Comparison of ENCODE assay signal across 10 mouse cellular contexts in genomic region chr14:25420001-25420690, GRCm38 (mm10). TPM values are rescaled to one million over a fixed set of nuclear protein-coding genes. Genes with fewer than 3 reads are reported as not detected.
A peak's percentile ranks its signal among the peaks of the same experiment; 100 is the strongest.
DNase-seq lines count a peak whose midpoint lies in the region; ATAC-seq and TF ChIP-seq lines count a peak whose summit lies in the region.
"Had no signal": no experiment of that assay in that cellular context is flagged by ENCODE, and none has a peak within 500 bp of the region (broad histone marks: within the 10 kb centered on the region; RNA-seq: fewer than 3 reads in every experiment).

No protein-coding gene starts in this region.

- H3K4me1 ChIP-seq in hindbrain, embryonic 10.5 days (replicated peaks), result peaks cover 28% of the 10 kb centered on the region
- H3K4me1 ChIP-seq in hindbrain, embryonic 16.5 days (ENCODE audit: control insufficient read depth, insufficient read depth, low read depth, low read length), result peaks cover 11% of the 10 kb centered on the region
- peaks cover 22% of the 10 kb centered on the region for H3K4me1 ChIP-seq in embryonic facial prominence, embryonic 13.5 days
- peaks cover 14% of the 10 kb centered on the region for H3K4me1 ChIP-seq in hindbrain, embryonic 14.5 days (replicated peaks; ENCODE audit: control insufficient read depth, insufficient read depth, low read length)
- H3K4me1 ChIP-seq in stomach, postnatal 0 days (replicated peaks; ENCODE audit: control insufficient read depth, insufficient read depth), result peaks cover 14% of the 10 kb centered on the region

- H3K4me3 ChIP-seq in hindbrain, embryonic 10.5 days, result no peak overlapping the region
- no peak overlapping the region for H3K4me3 ChIP-seq in hindbrain, embryonic 16.5 days (ENCODE audit: low read length)
- H3K4me3 ChIP-seq in embryonic facial prominence, embryonic 13.5 days, result no peak overlapping the region
- H3K4me3 ChIP-seq in hindbrain, embryonic 14.5 days (replicated peaks; ENCODE audit: low read length), result no peak overlapping the region
- H3K4me3 ChIP-seq in stomach, postnatal 0 days (ENCODE audit: low read depth, low read length), result no peak overlapping the region

- H3K36me3 ChIP-seq in hindbrain, embryonic 10.5 days, result no peaks in the 10 kb centered on the region
- no peaks in the 10 kb centered on the region for H3K36me3 ChIP-seq in hindbrain, embryonic 16.5 days (ENCODE audit: control insufficient read depth, insufficient read depth, low read length)
- H3K36me3 ChIP-seq in embryonic facial prominence, embryonic 13.5 days, result no peaks in the 10 kb centered on the region
- no peaks in the 10 kb centered on the region for H3K36me3 ChIP-seq in hindbrain, embryonic 14.5 days (replicated peaks; ENCODE audit: control insufficient read depth, insufficient read depth)
- no peaks in the 10 kb centered on the region for H3K36me3 ChIP-seq in stomach, postnatal 0 days (ENCODE audit: control insufficient read depth, insufficient read depth, low read length)

- H3K9ac ChIP-seq in hindbrain, embryonic 16.5 days (ENCODE audit: low read depth, low read length), result no peak overlapping the region
- H3K9ac ChIP-seq in embryonic facial prominence, embryonic 13.5 days, result no peak overlapping the region
- H3K9ac ChIP-seq in hindbrain, embryonic 14.5 days, result no peak overlapping the region
- H3K9ac ChIP-seq in stomach, postnatal 0 days (ENCODE audit: low read length), result no peak overlapping the region

- H3K27ac ChIP-seq in hindbrain, embryonic 10.5 days, result peak overlapping the region; percentile 85; the same call in 1 of the 2 replicates
- no peak overlapping the region for H3K27ac ChIP-seq in hindbrain, embryonic 16.5 days (ENCODE audit: low read depth, low read length)
- peak overlapping the region; percentile 22; the same call in 1 of the 2 replicates for H3K27ac ChIP-seq in embryonic facial prominence, embryonic 13.5 days
- peak overlapping the region; percentile 55; the same call in 1 of the 2 replicates for H3K27ac ChIP-seq in hindbrain, embryonic 14.5 days
- no peak overlapping the region; the same call in 1 of the 2 replicates for H3K27ac ChIP-seq in stomach, postnatal 0 days (replicated peaks)

- no peak for TF ChIP-seq EP300 in stomach, postnatal 0 days (optimal IDR thresholded peaks at IDR 0.05)

- peaks cover 9% of the 10 kb centered on the region; the same call in 1 of the 2 replicates for H3K27me3 ChIP-seq in hindbrain, embryonic 10.5 days (ENCODE audit: insufficient read depth, poor library complexity, severe bottlenecking)
- H3K27me3 ChIP-seq in hindbrain, embryonic 16.5 days (replicated peaks; ENCODE audit: control insufficient read depth, insufficient read depth, low read length), result no peaks in the 10 kb centered on the region
- H3K27me3 ChIP-seq in embryonic facial prominence, embryonic 13.5 days, result no peaks in the 10 kb centered on the region
- H3K27me3 ChIP-seq in hindbrain, embryonic 14.5 days (ENCODE audit: control insufficient read depth, insufficient read depth, low read length), result no peaks in the 10 kb centered on the region
- H3K27me3 ChIP-seq in stomach, postnatal 0 days (ENCODE audit: control insufficient read depth, insufficient read depth, low read length), result no peaks in the 10 kb centered on the region

- no peak for DNase-seq in hindbrain, embryonic 10.5 days (ENCODE audit: low spot score)
- DNase-seq in hindbrain, embryonic 14.5 days (ENCODE audit: low spot score), result no peak
- DNase-seq in stomach, postnatal 0 days (ENCODE audit: low spot score), result peak; percentile 45
- DNase-seq in ovary, postnatal 14 days (ENCODE audit: low spot score), result no peak
- DNase-seq: cerebellum, adult 11 months; liver; retina, postnatal 1 day had no signal

- no peak for TF ChIP-seq CTCF in stomach, postnatal 0 days (IDR thresholded peaks at IDR 0.05; ENCODE audit: low read depth)

- 79% methylated on average over 7 of the region's 7 CpGs for WGBS in hindbrain, embryonic 10.5 days
- WGBS in hindbrain, embryonic 16.5 days, result 73% methylated on average over 7 of the region's 7 CpGs
- 52% methylated on average over 7 of the region's 7 CpGs for WGBS in embryonic facial prominence, embryonic 13.5 days
- WGBS in hindbrain, embryonic 14.5 days, result 74% methylated on average over 7 of the region's 7 CpGs
- 72% methylated on average over 7 of the region's 7 CpGs for WGBS in stomach, postnatal 0 days

- no peak overlapping the region for H3K4me2 ChIP-seq in hindbrain, embryonic 16.5 days (ENCODE audit: low read length)
- no peak overlapping the region for H3K4me2 ChIP-seq in embryonic facial prominence, embryonic 13.5 days
- H3K4me2 ChIP-seq in hindbrain, embryonic 14.5 days (replicated peaks), result no peak overlapping the region
- no peak overlapping the region for H3K4me2 ChIP-seq in stomach, postnatal 0 days (replicated peaks; ENCODE audit: low read depth)

- H3K9me3 ChIP-seq in hindbrain, embryonic 10.5 days, result no peaks in the 10 kb centered on the region
- H3K9me3 ChIP-seq in hindbrain, embryonic 16.5 days (ENCODE audit: control insufficient read depth, low read length), result no peaks in the 10 kb centered on the region
- H3K9me3 ChIP-seq in embryonic facial prominence, embryonic 13.5 days, result no peaks in the 10 kb centered on the region
- H3K9me3 ChIP-seq in hindbrain, embryonic 14.5 days (ENCODE audit: control insufficient read depth, low read length), result no peaks in the 10 kb centered on the region
- no peaks in the 10 kb centered on the region for H3K9me3 ChIP-seq in stomach, postnatal 0 days (ENCODE audit: control insufficient read depth, low read length)

- no peak for ATAC-seq in hindbrain, embryonic 16.5 days
- ATAC-seq in embryonic facial prominence, embryonic 13.5 days (ENCODE audit: insufficient number of reproducible peaks, insufficient read depth, low FRiP score, low TSS enrichment, low read depth), result no peak
- ATAC-seq in hindbrain, embryonic 14.5 days (ENCODE audit: low FRiP score), result no peak
- ATAC-seq in stomach, postnatal 0 days (ENCODE audit: low FRiP score, low TSS enrichment), result no peak
- ATAC-seq in CD4-positive, CD25-positive, alpha-beta regulatory T cell, adult 4 months, result no peak

RNA-seq across cellular contexts. Expression of gene Zmiz1, which starts 38.8 kb away (rescaled TPM):
- 44.4 and 60.1 TPM in 2 replicates for polyA plus RNA-seq in hindbrain, embryonic 10.5 days (2016; fragmentation: Nextera tagmentation; extraction: Ambion mirVana)
- polyA plus RNA-seq in hindbrain, embryonic 16.5 days (2015; fragmentation: Nextera tagmentation; extraction: Ambion mirVana), result 50.4 and 55.0 TPM in 2 replicates
- polyA plus RNA-seq in embryonic facial prominence, embryonic 13.5 days (2015; fragmentation: Nextera tagmentation; extraction: Ambion mirVana), result 44.3 and 52.9 TPM in 2 replicates
- polyA plus RNA-seq in hindbrain, embryonic 14.5 days (2014; fragmentation: Nextera tagmentation; extraction: Ambion mirVana), result 70.0 and 70.6 TPM in 2 replicates
- 13.0 and 13.8 TPM in 2 replicates for polyA plus RNA-seq in stomach, postnatal 0 days (2015; fragmentation: Nextera tagmentation; extraction: Ambion mirVana)
- polyA plus RNA-seq in CD4-positive, CD25-positive, alpha-beta regulatory T cell, adult 4 months (2017; shearing (Covaris generic)), result 10 to 100 TPM; 21.2 to 34.3 TPM

Comparison
In these comparisons a context has a peak if more than half of its experiments do, and no peak if none do; other contexts are left out.
1. H3K27ac ChIP-seq: peak in hindbrain, embryonic 10.5 days (single experiment), embryonic facial prominence, embryonic 13.5 days (single experiment) and hindbrain, embryonic 14.5 days (single experiment); none in hindbrain, embryonic 16.5 days (single experiment) and stomach, postnatal 0 days (single experiment).